Mouse (Mus musculus) cerebellum, adult 2 months (tissue): ENCODE measurements around the gene Lta.
A peak's percentile ranks its signal among the peaks of the same experiment; 100 is the strongest.

Experiments used
- CTCF ChIP-seq: fragments of 200-500 bp; IDR thresholded peaks from 2 replicates; pipeline ENCODE4 v1.5.1; 2011; ENCODE audit warnings: low read depth, mild to moderate bottlenecking, control low read depth, low read length, moderate library complexity, borderline replicate concordance; ENCODE audit not compliant: insufficient read depth
- POLR2A ChIP-seq: fragments of 200-500 bp; IDR thresholded peaks from 2 replicates; pipeline ENCODE4 v1.6.1; 2011; ENCODE audit warnings: low read length, control low read depth, borderline replicate concordance; ENCODE audit not compliant: insufficient read depth

GRCm38 (mm10) chr17:35166352-35167035 lies 38.7 kb downstream of the Lta start:
- TF ChIP-seq CTCF (peak; percentile 65), POLR2A (no peak)
